Mouse (Mus musculus) ovary, postnatal 10 days (tissue): Measurements from ENCODE around the gene Osbpl2.

Experiments
- DNase-seq: peaks from one replicate; pipeline ENCODE4 v3.0.0; 2022; ENCODE audit warnings: low spot score

Osbpl2 gene

DNA sequence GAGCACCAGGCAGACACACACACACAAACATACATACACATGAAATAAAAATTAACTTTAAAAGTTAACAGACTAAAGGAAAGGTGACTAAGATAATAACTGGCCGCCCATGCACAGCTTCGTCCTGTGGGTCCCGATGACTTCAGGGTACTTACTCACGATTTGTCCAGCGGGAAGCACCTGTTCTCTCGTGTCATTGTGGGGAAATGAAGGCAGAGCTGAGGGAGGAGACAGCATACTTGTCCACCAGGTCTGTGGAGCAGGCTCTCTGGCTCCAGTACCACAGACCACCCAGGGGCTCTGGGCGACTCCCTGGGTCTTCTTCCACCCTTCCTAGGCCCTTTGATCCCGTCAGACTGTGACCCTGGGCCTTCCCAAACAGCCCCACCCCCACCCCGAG is 82.2 kb downstream of the Osbpl2 start:
- no peak for DNase-seq

DNA sequence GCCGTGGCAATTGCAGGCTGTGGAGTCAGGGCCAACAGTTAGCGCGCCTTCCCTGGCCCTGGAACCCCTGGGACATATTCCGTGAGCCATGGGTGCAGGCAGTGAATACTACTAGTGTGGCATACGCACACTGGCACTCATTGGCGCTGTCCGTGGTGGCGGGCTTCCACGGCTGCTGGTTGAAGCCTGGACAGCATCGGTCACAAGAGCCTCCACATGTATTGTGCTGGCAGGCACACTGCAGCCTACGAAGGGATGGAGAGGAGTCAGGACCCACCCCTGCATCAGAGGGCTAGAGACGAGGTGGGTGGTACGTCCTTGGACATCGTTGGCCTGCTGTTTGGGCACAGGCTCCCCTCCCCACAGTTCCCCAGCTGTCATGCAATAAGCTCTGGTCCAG is 83.2 kb downstream of the Osbpl2 start:
- no peak for DNase-seq

DNA sequence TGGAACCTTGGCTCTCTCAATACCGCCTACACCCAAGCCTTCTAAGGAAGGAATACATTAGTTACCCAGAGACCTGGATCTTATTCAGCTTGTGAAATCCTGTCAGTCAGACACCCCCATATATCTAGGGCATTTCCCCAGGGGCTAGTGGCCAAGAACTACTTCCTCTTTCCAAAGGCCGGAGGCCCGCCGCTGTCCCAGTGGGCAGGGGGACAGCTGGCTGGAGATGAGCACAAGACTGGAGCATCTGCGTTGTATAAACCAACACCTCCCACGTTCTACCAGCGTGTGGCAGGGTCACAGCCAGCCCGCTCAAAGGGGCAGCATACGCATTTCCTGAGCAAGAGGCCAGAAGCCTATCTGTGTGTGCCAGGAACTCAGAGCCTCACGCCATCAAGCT is 83.7 kb downstream of the Osbpl2 start:
- no peak for DNase-seq

DNA sequence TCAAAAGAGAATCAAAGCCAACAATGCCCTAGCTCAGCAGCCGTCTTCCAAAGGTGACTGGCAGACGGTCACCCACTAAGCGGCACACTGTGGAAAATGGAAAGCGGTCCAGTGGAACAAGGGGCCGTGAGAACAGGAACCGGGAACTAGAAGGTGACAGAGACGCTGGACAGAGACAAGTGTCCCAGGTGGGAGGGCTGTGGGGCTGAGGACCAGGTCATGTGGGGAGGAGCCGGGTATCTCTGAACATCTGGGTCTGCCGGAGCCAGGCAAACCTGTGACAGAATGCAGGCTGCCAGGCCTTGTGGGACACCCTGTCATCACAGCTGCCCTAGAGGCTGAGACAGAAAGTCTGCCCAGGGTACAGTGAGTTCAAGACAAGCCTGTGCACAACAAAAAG is 85.4 kb downstream of the Osbpl2 start:
- no peak for DNase-seq

DNA sequence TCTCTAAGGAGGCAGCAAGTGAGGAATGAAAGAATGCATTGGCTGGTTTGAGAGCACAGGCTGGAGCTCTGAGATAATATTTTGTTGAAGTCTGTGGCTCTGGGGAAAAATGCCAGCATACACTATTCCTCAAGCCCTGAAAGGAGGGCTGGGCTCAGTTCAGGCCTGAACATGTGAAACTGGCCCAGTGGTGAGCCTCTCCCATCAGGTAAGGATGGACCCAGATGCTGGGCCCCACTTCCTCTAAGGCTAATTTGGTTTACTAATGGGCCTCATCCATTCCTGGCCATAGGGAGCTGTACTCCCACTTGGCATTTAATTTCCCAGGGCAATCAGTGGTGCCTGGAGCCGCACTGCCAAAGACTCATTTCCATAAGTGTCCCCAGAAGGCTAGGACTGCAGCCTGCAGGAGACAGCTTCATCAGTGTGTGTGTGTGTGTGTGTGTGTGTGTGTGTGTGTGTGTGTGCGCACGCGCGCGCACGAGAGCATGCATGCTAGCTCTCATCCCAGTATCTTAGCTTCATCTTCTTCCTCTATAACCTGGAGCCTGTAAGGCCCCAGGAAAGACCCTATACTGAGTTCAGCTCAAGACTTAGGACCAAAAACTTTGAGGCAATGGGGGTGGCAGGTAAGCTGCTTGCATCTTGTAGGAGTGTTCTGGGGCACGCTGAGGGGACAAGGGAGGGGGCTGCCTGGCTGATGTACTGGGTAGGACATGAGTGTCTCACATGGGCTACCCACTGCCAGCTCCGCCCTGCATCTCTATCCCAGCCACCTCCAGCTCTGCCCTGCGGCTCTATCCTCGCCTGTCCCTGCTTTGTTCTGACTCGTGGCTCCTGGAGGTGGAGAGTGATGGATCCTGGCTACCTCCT is 86.2 kb downstream of the Osbpl2 start:
- DNase-seq: no peak

DNA sequence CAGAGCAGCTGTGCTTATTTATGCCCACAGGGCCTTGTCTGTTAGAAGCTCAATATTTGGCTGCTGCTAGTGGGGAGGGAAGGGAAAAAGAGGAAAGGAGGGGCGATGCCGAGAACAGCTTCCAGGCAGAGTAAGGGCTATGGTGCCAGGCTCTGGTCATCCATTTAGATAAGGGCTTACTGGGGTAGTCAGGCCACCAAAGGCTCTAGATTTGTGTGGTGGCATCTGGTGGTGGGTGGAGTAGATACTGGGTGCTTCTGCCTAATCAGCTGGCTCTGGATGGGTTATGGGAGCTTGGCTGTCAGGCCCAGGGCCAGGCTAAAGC is 86.8 kb downstream of the Osbpl2 start:
- DNase-seq: no peak

DNA sequence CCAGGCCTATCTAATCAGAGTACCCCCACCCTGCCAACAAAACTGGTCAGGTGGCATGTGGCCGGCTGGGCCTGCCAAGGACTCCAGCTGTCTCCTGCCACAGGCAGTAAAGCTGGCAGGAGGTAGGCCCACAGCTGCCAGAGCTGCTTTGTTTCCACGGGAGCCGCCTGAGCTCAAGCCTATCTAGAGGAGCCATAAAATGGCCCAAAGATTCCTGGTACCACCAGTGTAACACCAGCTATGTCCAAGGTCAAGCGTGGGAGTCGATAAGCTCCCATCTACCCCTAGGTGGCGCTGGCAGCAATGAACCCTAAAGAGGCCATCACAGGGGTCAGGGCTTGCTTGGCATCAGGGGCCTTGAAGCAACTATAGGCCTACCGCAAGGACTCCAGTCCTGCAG is 88.7 kb downstream of the Osbpl2 start:
- no peak for DNase-seq

DNA sequence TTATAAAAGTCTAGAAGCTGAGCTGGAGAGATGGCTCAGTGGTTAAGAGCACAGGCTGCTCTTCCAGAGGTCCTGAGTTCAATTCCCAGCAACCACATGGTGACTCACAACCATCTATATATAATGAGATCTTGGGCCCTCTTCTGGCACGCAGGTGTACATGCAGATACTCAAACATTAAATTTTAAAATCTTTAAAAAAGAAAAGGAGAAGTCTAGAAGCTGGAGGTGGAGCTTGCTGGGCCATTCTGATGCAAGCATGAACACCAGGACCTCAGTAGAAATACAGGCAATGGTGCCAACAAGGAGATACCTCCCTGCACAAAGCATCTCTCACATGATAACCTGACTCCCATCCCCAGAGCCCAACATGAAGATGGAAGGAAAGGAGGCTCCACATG is 89.9 kb downstream of the Osbpl2 start:
- DNase-seq: no peak

DNA sequence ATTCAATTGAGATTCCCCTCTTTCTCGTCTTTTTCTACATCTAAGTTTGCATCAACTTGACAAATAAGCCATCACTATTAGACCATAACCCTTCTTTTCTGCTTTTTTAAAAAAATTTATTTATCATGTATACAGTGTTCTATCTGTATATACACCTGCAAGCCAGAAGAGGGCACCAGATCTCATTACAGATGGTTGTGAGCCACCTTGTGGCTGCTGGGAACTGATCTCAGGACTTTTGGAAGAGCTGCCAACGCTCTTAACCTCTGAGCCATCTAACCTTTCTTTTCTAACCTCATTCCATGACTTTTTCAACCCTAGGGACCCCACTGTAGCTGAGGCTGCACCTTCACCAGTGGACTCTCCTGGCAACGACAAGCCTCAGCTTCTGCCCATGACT is 93.1 kb downstream of the Osbpl2 start:
- no peak for DNase-seq
